Mouse (Mus musculus) hindbrain, embryonic 14.5 days (tissue): ENCODE data around the gene Pbx2. TPM values are rescaled to one million over a fixed set of nuclear protein-coding genes. Genes with fewer than 3 reads are reported as not detected.

Source experiments
- ATAC-seq: fragments of 200-750 bp; cut with Nextera tagmentation; 2 replicates; pipeline ENCODE4 v1.8.0; 2017; ENCODE audit warnings: moderate number of reproducible peaks, mild to moderate bottlenecking, moderate TSS enrichment, moderate library complexity; ENCODE audit not compliant: low FRiP score
- DNase-seq: peaks from one replicate; pipeline ENCODE4 v3.0.0-alpha.2; 2015; ENCODE audit warnings: low spot score
- H3K27ac ChIP-seq: fragments of 300-500 bp; sonication (generic); 2 replicates; pipeline ENCODE4 v1.5.1; 2014; ENCODE audit warnings: mild to moderate bottlenecking, moderate library complexity
- H3K27me3 ChIP-seq: fragments of 300-500 bp; sonication (generic); 2 replicates; pipeline ENCODE4 v1.6.1; 2014; ENCODE audit warnings: mild to moderate bottlenecking, low read length, mixed read lengths; ENCODE audit not compliant: control insufficient read depth, insufficient read depth
- H3K36me3 ChIP-seq: fragments of 300-500 bp; sonication (generic); replicated peaks from 2 replicates; pipeline ENCODE4 v1.6.1; 2014; ENCODE audit not compliant: control insufficient read depth, insufficient read depth
- H3K4me1 ChIP-seq: fragments of 300-500 bp; sonication (generic); replicated peaks from 2 replicates; pipeline ENCODE4 v1.6.1; 2014; ENCODE audit warnings: antibody characterized with exemption, low read length, mixed read lengths; ENCODE audit not compliant: control insufficient read depth, insufficient read depth
- H3K4me2 ChIP-seq: fragments of 300-500 bp; sonication (generic); replicated peaks from 2 replicates; pipeline ENCODE4 v1.6.1; 2014; ENCODE audit warnings: mild to moderate bottlenecking, moderate library complexity
- H3K4me3 ChIP-seq: fragments of 300-500 bp; sonication (generic); replicated peaks from 2 replicates; pipeline ENCODE4 v1.5.1; 2014; ENCODE audit warnings: mild to moderate bottlenecking, low read length
- H3K9ac ChIP-seq: fragments of 300-500 bp; sonication (generic); 2 replicates; pipeline ENCODE4 v1.6.1; 2014
- H3K9me3 ChIP-seq: fragments of 300-500 bp; sonication (generic); 2 replicates; pipeline ENCODE4 v1.6.1; 2016; ENCODE audit warnings: low read length; ENCODE audit not compliant: control insufficient read depth
- whole genome bisulfite sequencing: fragments of 180-500 bp; shearing (Covaris S2); extraction: QIAGEN DNeasy Blood & Tissue Kit; methylation state at CpG from one replicate; pipeline ENCODE4 v1.1.7; 2014; 5-methylcytosine and 5-hydroxymethylcytosine counted together
- polyA plus RNA-seq: library from polyadenylated mRNA; unstranded; fragments of >200 nt; fragmentation: Nextera tagmentation; extraction: Ambion mirVana; gene quantifications from 2 replicates; pipeline ENCODE4 v1.2.1, GENCODE M21; 2014

Gene Pbx2
- polyA plus RNA-seq, 1 experiment from 2014 or later: 10.5 TPM

DNA sequence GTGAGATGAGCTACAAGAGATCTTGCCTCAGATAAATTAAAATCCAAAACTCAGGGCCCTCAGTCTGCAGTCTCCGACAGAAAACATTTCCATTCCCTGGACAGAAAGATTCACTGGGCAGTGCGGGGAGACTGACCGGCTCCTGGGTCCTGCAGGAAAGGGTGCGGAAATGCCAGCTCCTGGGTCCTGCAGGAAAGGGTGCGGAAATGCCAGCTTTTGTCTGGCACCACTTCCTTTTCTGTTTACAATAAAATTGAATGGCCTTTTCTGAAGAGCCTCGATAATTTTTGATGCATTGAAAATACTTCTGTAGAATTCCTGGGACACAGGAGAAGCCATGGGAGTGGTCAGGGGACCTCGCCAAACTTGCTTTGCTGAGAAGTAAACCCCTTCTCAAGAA, 31.9 kb upstream of the Pbx2 start:
- Histone ChIP-seq H3K27me3 (no peaks in the 10 kb centered on the region), H3K9me3 (no peaks in the 10 kb centered on the region), H3K4me1 (no peaks in the 10 kb centered on the region), H3K36me3 (no peaks in the 10 kb centered on the region), H3K9ac (no peak overlapping the region), H3K4me3 (no peak overlapping the region), H3K27ac (no peak overlapping the region), H3K4me2 (no peak overlapping the region)
- ATAC-seq (no peak), DNase-seq (no peak)
- WGBS: 90% methylated on average over 7 of the region's 7 CpGs

- H3K27ac ChIP-seq: no peak overlapping the region
- WGBS: 25% methylated on average over 15 of the region's 15 CpGs
- H3K36me3 ChIP-seq: no peaks in the 10 kb centered on the region
- no peak overlapping the region for H3K9ac ChIP-seq
- H3K27me3 ChIP-seq: no peaks in the 10 kb centered on the region
- H3K9me3 ChIP-seq: no peaks in the 10 kb centered on the region
- no peak overlapping the region for H3K4me2 ChIP-seq
- no peak for DNase-seq
- no peak for ATAC-seq
- H3K4me1 ChIP-seq: no peaks in the 10 kb centered on the region
- no peak overlapping the region for H3K4me3 ChIP-seq
Observed at GRCm38 (mm10) chr17:34559895-34560294, 31.2 kb upstream of the Pbx2 start.

DNA sequence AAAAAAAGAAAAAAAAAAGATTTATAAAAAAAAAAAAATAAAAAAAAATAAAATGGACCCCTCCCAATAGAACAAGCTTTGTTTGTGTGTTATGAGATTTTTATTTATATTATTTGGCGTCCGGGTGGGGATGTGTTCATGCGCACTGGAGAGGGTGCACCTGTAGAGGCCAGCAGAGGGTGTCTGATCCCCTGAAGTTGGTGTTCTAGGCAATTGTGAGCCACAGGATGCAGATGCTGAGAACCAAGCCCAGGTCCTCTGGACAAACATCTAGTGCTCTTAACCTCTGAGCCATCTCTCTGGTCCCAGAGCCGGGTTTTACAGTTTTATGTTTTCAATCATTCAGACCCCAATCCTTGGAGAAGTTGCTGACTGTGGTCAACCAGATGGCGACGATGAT, 30.6 kb upstream of the Pbx2 start:
- Histone ChIP-seq H3K27me3 (no peaks in the 10 kb centered on the region), H3K9me3 (no peaks in the 10 kb centered on the region), H3K27ac (no peak overlapping the region), H3K4me3 (no peak overlapping the region), H3K36me3 (no peaks in the 10 kb centered on the region), H3K4me2 (no peak overlapping the region), H3K4me1 (no peaks in the 10 kb centered on the region), H3K9ac (no peak overlapping the region)
- 92% methylated on average over 6 of the region's 6 CpGs for WGBS
- DNase-seq (no peak), ATAC-seq (no peak)

DNA sequence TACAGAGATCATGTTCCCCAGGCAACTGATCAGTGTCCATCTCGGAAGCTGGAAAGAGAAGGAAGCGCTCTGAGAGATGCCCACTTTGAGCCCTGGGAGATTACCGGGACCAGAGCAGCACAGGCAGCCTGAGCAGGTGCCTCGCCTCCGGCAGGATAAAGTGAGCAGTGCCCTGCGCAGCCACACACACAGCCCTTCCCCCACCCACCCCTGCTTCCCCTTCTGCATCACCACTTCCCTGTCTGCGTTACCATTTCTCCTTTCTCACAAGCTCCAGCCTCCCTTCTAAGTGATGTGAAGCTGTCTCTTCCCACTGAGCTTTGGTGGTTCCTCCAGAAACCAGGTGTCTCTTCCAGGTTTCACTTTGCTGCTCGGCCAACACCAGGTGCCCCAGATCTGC, 29.9 kb upstream of the Pbx2 start:
- no peak for DNase-seq
- H3K4me3 ChIP-seq: no peak overlapping the region
- no peaks in the 10 kb centered on the region for H3K4me1 ChIP-seq
- WGBS: 45% methylated on average over 8 of the region's 8 CpGs
- H3K9ac ChIP-seq: no peak overlapping the region
- no peak for ATAC-seq
- H3K4me2 ChIP-seq: no peak overlapping the region
- no peaks in the 10 kb centered on the region for H3K27me3 ChIP-seq
- H3K36me3 ChIP-seq: no peaks in the 10 kb centered on the region
- H3K27ac ChIP-seq: no peak overlapping the region; the same call in 1 of the 2 replicates
- H3K9me3 ChIP-seq: no peaks in the 10 kb centered on the region

- WGBS: 79% methylated on average over 3 of the region's 3 CpGs
- no peaks in the 10 kb centered on the region for H3K36me3 ChIP-seq
- no peaks in the 10 kb centered on the region for H3K4me1 ChIP-seq
- ATAC-seq (no peak), DNase-seq (no peak)
- H3K4me2 ChIP-seq: no peak overlapping the region
- H3K27ac ChIP-seq: no peak overlapping the region
- H3K9ac ChIP-seq: no peak overlapping the region
- H3K9me3 ChIP-seq: no peaks in the 10 kb centered on the region
- no peak overlapping the region for H3K4me3 ChIP-seq
- H3K27me3 ChIP-seq: no peaks in the 10 kb centered on the region
Observed at GRCm38 (mm10) chr17:34562595-34562994, 28.5 kb upstream of the Pbx2 start.

DNA sequence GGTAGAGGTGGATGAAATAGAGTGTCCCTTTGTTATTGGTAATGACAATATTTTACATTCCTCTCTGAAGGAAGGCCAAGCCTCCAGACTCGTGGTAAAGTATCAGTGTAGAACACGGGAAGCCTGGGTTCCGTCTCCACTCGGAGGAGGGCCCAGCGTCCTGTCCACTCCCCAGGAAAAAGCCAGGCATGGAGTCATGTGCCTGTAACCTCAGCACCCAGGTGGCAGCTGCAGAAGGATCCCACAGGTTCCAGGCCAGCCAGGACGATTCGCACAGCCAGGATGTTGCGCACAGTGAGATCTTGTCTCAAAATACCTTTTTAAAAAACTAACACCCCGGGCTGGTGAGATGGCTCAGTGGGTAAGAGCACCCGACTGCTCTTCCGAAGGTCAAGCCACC, 27.7 kb upstream of the Pbx2 start:
- H3K4me3 ChIP-seq: no peak overlapping the region
- ATAC-seq (no peak), DNase-seq (no peak)
- H3K27me3 ChIP-seq: no peaks in the 10 kb centered on the region
- H3K36me3 ChIP-seq: no peaks in the 10 kb centered on the region
- H3K9ac ChIP-seq: no peak overlapping the region
- H3K4me2 ChIP-seq: no peak overlapping the region
- H3K9me3 ChIP-seq: no peaks in the 10 kb centered on the region
- no peak overlapping the region for H3K27ac ChIP-seq
- WGBS: 73% methylated on average over 11 of the region's 11 CpGs
- H3K4me1 ChIP-seq: no peaks in the 10 kb centered on the region

DNA sequence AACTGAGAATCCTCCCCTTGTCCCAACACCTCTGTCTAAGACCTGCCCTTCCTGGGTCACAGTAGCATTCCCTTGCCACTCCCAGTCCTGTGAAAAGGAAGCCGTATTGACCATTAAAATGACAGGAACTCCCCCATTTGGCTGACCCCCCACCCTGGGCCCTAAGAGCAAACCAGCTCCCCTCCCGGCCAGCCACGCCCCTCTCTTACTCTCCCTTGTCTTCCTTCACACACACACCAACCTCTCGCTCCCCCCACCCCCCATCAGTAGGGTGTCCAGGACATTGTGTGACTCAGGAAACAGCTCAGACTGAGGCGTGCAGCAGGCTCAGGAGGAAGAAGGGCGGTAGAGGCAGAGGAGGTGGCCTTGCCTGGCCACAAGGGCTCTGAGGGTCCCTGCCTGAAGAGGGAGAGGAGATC, 27.1 kb upstream of the Pbx2 start, which contains the start of gene Notch4:
Gene Notch4 (plus strand): TSS at position 266 of the 419 bp plus-strand sequence.
- H3K36me3 ChIP-seq: no peaks in the 10 kb centered on the region
- H3K4me1 ChIP-seq: no peaks in the 10 kb centered on the region
- no peak within 1 kb of the TSS; the same call in 1 of the 2 replicates for H3K4me2 ChIP-seq
- WGBS: 16% methylated on average over 6 of the region's 6 CpGs
- no peak within 1 kb of the TSS for H3K9ac ChIP-seq
- ATAC-seq (no peak), DNase-seq (no peak)
- no peaks in the 10 kb centered on the region for H3K27me3 ChIP-seq
- peak within 1 kb of the TSS; percentile 35; the same call in 1 of the 2 replicates for H3K27ac ChIP-seq
- no peak within 1 kb of the TSS for H3K4me3 ChIP-seq
- H3K9me3 ChIP-seq: no peaks in the 10 kb centered on the region

GRCm38 (mm10) chr17:34564796-34565195, 26.3 kb upstream of the Pbx2 start:
- WGBS: 64% methylated on average over 3 of the region's 3 CpGs
- no peak for ATAC-seq
- Histone ChIP-seq H3K4me3 (no peak overlapping the region), H3K27me3 (no peaks in the 10 kb centered on the region), H3K4me1 (no peaks in the 10 kb centered on the region), H3K36me3 (no peaks in the 10 kb centered on the region), H3K9ac (no peak overlapping the region), H3K9me3 (no peaks in the 10 kb centered on the region), H3K27ac (0 out of 2 replicates have a peak overlapping the region, but pooled peaks have one; percentile 35), H3K4me2 (no peak overlapping the region; the same call in 1 of the 2 replicates)
- DNase-seq: no peak

GRCm38 (mm10) chr17:34567311-34567710, 23.8 kb upstream of the Pbx2 start:
- H3K4me3 ChIP-seq: no peak overlapping the region
- WGBS: 78% methylated on average over 9 of the region's 9 CpGs
- DNase-seq (no peak), ATAC-seq (no peak)
- H3K9me3 ChIP-seq: no peaks in the 10 kb centered on the region
- no peaks in the 10 kb centered on the region for H3K4me1 ChIP-seq
- H3K27me3 ChIP-seq: no peaks in the 10 kb centered on the region
- H3K4me2 ChIP-seq: no peak overlapping the region
- no peaks in the 10 kb centered on the region for H3K36me3 ChIP-seq
- H3K27ac ChIP-seq: no peak overlapping the region
- no peak overlapping the region for H3K9ac ChIP-seq

- H3K4me1 ChIP-seq: no peaks in the 10 kb centered on the region
- no peak for ATAC-seq
- H3K36me3 ChIP-seq: no peaks in the 10 kb centered on the region
- no peak overlapping the region for H3K4me2 ChIP-seq
- no peak overlapping the region for H3K9ac ChIP-seq
- H3K4me3 ChIP-seq: no peak overlapping the region
- no peaks in the 10 kb centered on the region for H3K9me3 ChIP-seq
- 76% methylated on average over 13 of the region's 13 CpGs for WGBS
- DNase-seq: no peak
- no peak overlapping the region for H3K27ac ChIP-seq
- no peaks in the 10 kb centered on the region for H3K27me3 ChIP-seq
Observed at GRCm38 (mm10) chr17:34568421-34568820, 22.6 kb upstream of the Pbx2 start.
